Mouse (Mus musculus) intestine, embryonic 15.5 days (tissue): ENCODE data around the gene Txndc11. TPM values are rescaled to one million over a fixed set of nuclear protein-coding genes. Genes with fewer than 3 reads are reported as not detected.
"Not testable (repeated sequence)": the region's sequence is repeated elsewhere in the genome, so short reads cannot be mapped to it uniquely, and the experiment has no call there.

ENCODE experiments used
- ATAC-seq: fragments of 200-750 bp; cut with Nextera tagmentation; 2 replicates; pipeline ENCODE4 v1.8.0; 2017; ENCODE audit warnings: moderate TSS enrichment, moderate library complexity
- H3K27ac ChIP-seq: fragments of 300-500 bp; sonication (generic); 2 replicates; pipeline ENCODE4 v1.5.1; 2015; ENCODE audit warnings: mild to moderate bottlenecking, inconsistent platforms
- H3K27me3 ChIP-seq: fragments of 300-500 bp; sonication (generic); replicated peaks from 2 replicates; pipeline ENCODE4 v1.6.1; 2015; ENCODE audit warnings: inconsistent platforms
- H3K36me3 ChIP-seq: fragments of 300-500 bp; sonication (generic); 2 replicates; pipeline ENCODE4 v1.6.1; 2015; ENCODE audit warnings: inconsistent platforms
- H3K4me1 ChIP-seq: fragments of 300-500 bp; sonication (generic); replicated peaks from 2 replicates; pipeline ENCODE4 v1.6.1; 2015; ENCODE audit warnings: inconsistent platforms
- H3K4me2 ChIP-seq: fragments of 300-500 bp; sonication (generic); replicated peaks from 2 replicates; pipeline ENCODE4 v1.6.1; 2015; ENCODE audit warnings: mild to moderate bottlenecking, inconsistent platforms
- H3K4me3 ChIP-seq: fragments of 300-500 bp; sonication (generic); replicated peaks from 2 replicates; pipeline ENCODE4 v1.5.1; 2015; ENCODE audit warnings: inconsistent platforms
- H3K9ac ChIP-seq: fragments of 300-500 bp; sonication (generic); 2 replicates; pipeline ENCODE4 v1.6.1; 2015; ENCODE audit warnings: inconsistent platforms
- H3K9me3 ChIP-seq: fragments of 300-500 bp; sonication (generic); 2 replicates; pipeline ENCODE4 v1.6.1; 2016; ENCODE audit warnings: inconsistent platforms
- WGBS: fragments of 180-500 bp; shearing (Covaris S2); methylation state at CpG from one replicate; pipeline ENCODE4 v1.1.7; 2015; 5-methylcytosine and 5-hydroxymethylcytosine counted together
- polyA plus RNA-seq: library from polyadenylated mRNA; unstranded; fragments of >200 nt; fragmentation: Nextera tagmentation; extraction: Ambion mirVana; gene quantifications from 2 replicates; pipeline ENCODE4 v1.2.1, GENCODE M21; 2015

The Txndc11 gene
- polyA plus RNA-seq: 37.7 and 37.8 TPM in 2 replicates

DNA sequence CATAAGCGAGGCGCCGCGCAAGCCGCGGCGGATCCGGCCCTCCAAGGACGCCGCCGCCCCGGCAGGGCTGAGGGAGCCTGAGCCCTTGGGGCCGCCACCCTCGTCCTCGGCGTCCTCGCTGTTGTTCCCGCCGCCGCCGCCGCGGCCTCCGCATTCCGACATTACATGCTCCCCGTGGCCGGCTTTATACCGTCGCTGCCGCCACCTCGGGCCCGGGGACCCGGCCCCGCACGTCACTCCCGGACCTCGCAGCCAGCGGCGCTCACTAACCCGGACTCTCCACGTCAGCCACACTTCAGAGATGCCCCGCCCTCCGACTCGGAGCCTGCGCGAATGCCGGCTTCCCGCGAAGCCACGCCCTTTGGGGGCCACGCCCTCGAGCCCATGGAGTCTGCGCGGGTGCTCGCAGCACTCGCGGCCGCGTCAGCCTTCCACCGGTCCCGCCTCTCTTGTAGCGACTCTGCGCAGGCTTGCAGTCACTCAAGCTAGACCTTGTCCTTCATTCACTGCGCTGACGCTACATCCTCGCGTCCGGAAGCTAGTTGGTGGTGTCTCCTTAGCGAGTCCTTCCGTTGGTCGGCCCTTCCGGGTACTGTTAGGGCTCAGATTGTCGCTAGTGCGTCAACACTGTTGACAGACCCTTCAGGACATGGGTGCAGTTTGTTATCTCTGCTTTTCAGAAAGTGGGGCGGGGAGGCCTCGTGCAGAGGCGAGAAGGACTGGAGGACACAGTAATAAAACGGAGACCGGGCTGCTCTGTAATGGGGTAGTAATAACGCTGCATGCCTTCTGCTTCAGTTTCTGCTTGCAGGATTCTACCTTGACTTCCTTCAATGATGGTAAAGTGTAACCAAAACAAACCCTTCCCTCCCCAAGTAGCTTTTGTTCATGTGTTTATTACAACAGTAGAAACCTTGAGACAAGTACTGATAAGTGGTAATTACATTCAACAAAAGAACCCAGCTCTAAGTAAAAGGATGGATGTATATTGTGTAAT is at the start of gene Txndc11:
Gene Txndc11 (minus strand): TSS at position 303 of the 997 bp plus-strand sequence.
- H3K4me2 ChIP-seq: peak within 1 kb of the TSS; percentile 72
- peaks cover 11% of the 10 kb centered on the region for H3K4me1 ChIP-seq
- WGBS: under 1% methylated on average over 68 of the region's 80 CpGs
- H3K9ac ChIP-seq: peak within 1 kb of the TSS; percentile 98
- no peaks in the 10 kb centered on the region for H3K9me3 ChIP-seq
- peak within 1 kb of the TSS; percentile 97 for H3K4me3 ChIP-seq
- ATAC-seq: peak; percentile 99
- H3K27me3 ChIP-seq: no peaks in the 10 kb centered on the region
- peak within 1 kb of the TSS; percentile 90 for H3K27ac ChIP-seq
- peaks cover 18% of the 10 kb centered on the region; the same call in 1 of the 2 replicates for H3K36me3 ChIP-seq

DNA sequence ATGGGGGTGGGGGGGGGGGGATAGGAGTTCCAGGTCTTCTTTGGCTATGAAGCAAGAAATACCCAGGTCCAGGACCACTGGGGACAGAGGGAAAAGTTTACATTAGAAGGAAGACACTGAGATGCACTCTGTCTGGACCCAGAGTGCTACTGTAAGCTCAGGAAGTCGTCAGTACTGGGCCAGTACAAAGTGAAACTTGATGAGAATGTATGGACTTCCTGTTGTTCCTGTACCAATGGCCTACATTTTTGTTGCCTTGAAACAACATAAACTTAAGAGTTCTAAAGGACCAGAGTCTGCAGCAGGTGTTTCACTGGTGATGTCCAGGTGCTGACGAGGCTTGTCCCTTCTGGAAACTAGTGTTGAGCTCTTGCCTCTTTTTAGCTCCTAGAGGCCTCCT is 43.0 kb upstream of the Txndc11 start:
- WGBS: 59% methylated on average over 2 of the region's 2 CpGs
- Histone ChIP-seq H3K27me3 (no peaks in the 10 kb centered on the region), H3K27ac (no peak overlapping the region), H3K4me3 (no peak overlapping the region), H3K9ac (no peak overlapping the region), H3K9me3 (no peaks in the 10 kb centered on the region), H3K4me1 (peaks cover 18% of the 10 kb centered on the region; the same call in 1 of the 2 replicates), H3K36me3 (no peaks in the 10 kb centered on the region), H3K4me2 (peak overlapping the region; percentile 76; the same call in 1 of the 2 replicates)
- ATAC-seq: no peak

DNA sequence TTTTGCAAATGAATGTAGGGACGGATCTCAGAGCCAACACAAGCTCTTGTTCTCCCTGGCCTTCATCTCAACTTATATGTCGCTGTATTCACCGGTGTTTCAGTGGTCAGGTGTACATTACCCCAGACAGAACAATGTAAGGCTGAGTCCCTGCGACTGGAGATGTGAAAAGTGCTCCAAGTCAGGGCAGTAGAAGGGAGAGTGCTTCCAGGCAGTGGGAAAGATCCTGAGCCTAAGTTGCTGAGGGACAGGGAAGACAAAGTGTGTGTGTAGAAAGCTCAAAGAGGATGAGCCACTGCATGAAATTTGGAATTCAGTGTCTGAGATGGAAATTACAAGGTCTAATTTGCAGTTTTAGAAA is 42.4 kb upstream of the Txndc11 start:
- ATAC-seq: no peak
- no peaks in the 10 kb centered on the region for H3K27me3 ChIP-seq
- peak overlapping the region; percentile 86 for H3K9ac ChIP-seq
- H3K4me3 ChIP-seq: peak overlapping the region; percentile 95
- H3K4me2 ChIP-seq: peak overlapping the region; percentile 76
- no peaks in the 10 kb centered on the region for H3K36me3 ChIP-seq
- H3K27ac ChIP-seq: peak overlapping the region; percentile 92; the same call in 1 of the 2 replicates
- H3K4me1 ChIP-seq: peaks cover 18% of the 10 kb centered on the region; the same call in 1 of the 2 replicates
- 4% methylated on average over 4 of the region's 4 CpGs for WGBS
- no peaks in the 10 kb centered on the region for H3K9me3 ChIP-seq

DNA sequence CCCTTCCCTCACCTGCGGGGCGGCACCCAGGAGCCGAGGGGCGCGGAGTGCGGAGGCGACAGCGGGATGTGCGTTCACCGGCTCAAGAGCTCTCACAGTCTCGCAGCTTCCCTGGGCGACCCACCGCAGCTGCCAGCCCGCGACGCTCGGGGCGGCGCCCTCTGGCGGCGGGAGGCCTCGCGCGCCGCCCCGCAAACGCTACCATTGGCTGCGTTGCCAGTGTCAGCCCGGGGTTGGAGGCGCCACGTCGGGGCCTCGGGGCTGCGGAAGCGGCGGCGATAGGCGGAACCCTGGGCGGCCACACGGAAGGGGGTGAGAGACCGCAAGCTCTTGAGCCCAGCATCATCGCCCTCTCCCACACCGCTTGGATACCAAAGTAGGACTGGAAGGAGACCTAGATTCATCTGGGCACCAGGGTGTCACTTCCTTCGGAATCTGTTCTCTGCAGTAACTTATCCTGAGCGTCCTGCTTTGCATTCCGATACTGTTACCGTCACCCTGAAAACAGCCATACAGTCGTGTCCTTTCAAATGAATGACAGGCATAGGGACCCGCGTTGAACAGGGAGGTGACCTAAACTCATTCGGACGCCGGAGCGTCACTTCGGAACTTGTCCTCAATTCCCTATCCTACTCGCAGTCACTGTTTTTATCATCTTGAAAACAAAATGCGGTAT is 41.9 kb upstream of the Txndc11 start, which contains the start of gene Zc3h7a:
Gene Zc3h7a (minus strand): TSS at position 186 of the 676 bp plus-strand sequence.
- under 1% methylated on average over 57 of the region's 57 CpGs for WGBS
- no peaks in the 10 kb centered on the region for H3K36me3 ChIP-seq
- ATAC-seq: peak; percentile 94

DNA sequence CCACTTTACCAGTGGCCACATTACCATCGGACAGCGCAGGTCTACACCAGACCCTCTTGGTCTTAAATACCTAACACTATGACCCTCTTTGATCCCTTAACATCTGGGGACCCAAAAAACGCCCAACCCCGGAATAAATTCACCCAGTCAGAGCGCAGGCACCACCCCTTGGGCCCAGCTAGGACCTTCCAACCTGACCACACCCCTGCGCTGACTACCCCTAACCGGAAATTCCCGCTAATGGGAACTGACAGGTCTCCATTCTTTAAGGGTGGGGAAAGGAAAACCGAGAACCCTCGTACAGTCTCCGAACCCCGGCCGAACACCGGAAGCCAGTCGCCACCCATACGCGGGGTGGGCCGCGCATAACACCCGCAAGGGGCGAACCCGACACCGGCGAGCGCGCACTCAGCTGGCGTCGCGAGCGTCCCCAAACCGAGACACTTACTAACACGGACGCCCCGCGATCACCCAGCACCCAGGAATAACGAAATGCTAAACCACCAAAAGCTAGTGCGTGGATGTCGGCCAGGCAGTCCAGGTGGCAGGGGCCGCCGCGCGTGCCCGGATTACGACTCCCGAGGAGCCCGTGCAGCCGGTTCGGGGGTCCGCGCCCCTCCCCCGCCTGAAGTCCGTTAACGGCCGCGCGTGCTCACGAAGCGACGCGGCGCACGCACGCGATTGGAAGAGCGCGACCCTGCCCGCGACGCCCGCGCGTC is 41.2 kb upstream of the Txndc11 start:
- Histone ChIP-seq H3K4me1 (peaks cover 18% of the 10 kb centered on the region; the same call in 1 of the 2 replicates), H3K27ac (peak overlapping the region; percentile 92), H3K27me3 (no peaks in the 10 kb centered on the region), H3K9ac (peak overlapping the region; percentile 86), H3K4me3 (peak overlapping the region; percentile 95), H3K9me3 (no peaks in the 10 kb centered on the region), H3K4me2 (peak overlapping the region; percentile 76), H3K36me3 (no peaks in the 10 kb centered on the region)
- under 1% methylated on average over 72 of the region's 72 CpGs for WGBS
- ATAC-seq: peak; percentile 76

More for the DNA sequence above, 41.9 kb upstream of the Txndc11 start, which contains the start of gene Zc3h7a:
- Histone ChIP-seq H3K4me1 (peaks cover 18% of the 10 kb centered on the region; the same call in 1 of the 2 replicates), H3K27ac (peak within 1 kb of the TSS; percentile 92), H3K27me3 (no peaks in the 10 kb centered on the region), H3K9me3 (no peaks in the 10 kb centered on the region), H3K4me2 (peak within 1 kb of the TSS; percentile 76), H3K4me3 (peak within 1 kb of the TSS; percentile 95), H3K9ac (peak within 1 kb of the TSS; percentile 86)

DNA sequence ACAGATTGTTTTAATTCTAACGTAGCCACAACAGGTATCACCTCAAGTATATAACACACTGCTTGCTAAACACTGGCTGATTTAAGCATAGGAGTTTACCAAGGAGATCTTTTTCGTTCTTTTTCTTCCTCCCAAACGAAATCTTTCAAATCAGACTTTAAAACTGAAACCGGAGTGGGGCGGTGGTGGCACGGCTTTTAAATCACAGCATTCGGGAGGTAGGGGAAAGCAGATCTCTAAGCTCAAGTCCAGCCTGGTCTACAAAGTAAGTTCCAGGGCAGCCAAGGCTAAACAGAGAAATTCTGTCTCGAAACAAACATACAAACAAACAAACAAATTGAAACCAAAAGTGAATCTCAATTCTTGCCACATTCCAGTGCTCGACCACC is 40.6 kb upstream of the Txndc11 start:
- peak overlapping the region; percentile 92 for H3K27ac ChIP-seq
- WGBS: 7% methylated on average over 9 of the region's 9 CpGs
- H3K4me2 ChIP-seq: peak overlapping the region; percentile 76
- no peaks in the 10 kb centered on the region for H3K9me3 ChIP-seq
- H3K27me3 ChIP-seq: no peaks in the 10 kb centered on the region
- H3K9ac ChIP-seq: peak overlapping the region; percentile 86
- no peaks in the 10 kb centered on the region for H3K36me3 ChIP-seq
- no peak for ATAC-seq
- peak overlapping the region; percentile 95 for H3K4me3 ChIP-seq
- peaks cover 18% of the 10 kb centered on the region; the same call in 1 of the 2 replicates for H3K4me1 ChIP-seq

DNA sequence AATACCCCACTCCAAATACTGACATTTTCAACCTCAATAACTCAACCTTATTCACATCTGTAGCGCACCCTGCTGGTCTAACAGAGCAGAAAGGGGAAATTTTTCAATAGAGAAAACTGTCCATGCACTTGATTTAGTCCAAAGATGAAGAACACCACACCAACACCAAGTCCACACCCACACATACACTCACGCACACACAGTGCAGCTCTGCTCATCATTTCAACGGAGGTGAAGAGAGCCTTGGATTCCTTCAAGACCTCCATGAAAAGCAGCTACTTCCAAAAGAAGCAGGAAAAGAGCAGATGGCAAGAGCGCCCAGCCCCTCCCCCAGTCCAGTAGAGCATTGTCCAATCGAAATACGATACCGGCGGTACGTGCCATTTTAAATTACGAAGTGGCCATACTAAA is 40.2 kb upstream of the Txndc11 start:
- Histone ChIP-seq H3K36me3 (no peaks in the 10 kb centered on the region), H3K9me3 (no peaks in the 10 kb centered on the region), H3K4me3 (peak overlapping the region; percentile 95), H3K9ac (peak overlapping the region; percentile 86; the same call in 1 of the 2 replicates), H3K27me3 (no peaks in the 10 kb centered on the region), H3K4me2 (peak overlapping the region; percentile 76), H3K4me1 (peaks cover 18% of the 10 kb centered on the region; the same call in 1 of the 2 replicates), H3K27ac (no peak overlapping the region)
- ATAC-seq: no peak
- 10% methylated on average over 10 of the region's 10 CpGs for WGBS

DNA sequence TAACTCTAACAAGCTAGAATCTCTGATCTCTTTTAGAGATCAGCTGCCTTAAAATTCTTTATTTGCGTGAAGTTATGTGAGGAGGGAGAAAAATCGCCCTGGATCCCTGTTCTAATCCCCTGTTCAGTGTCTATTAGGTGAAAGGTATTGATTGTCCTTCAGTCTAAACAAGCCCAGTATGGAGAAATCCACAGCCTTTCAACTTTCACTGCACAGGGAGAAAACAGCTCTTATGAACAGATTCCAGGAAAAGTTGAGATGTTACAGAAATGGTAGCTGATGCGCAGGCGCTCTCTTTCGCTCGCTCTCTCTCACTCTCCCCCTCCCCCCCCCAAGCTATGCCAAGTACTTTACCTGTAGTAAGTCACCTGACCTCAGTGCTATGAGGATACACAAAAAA is 37.2 kb upstream of the Txndc11 start:
- Histone ChIP-seq H3K27ac (no peak overlapping the region), H3K36me3 (no peaks in the 10 kb centered on the region)
- 83% methylated on average over 6 of the region's 6 CpGs for WGBS

DNA sequence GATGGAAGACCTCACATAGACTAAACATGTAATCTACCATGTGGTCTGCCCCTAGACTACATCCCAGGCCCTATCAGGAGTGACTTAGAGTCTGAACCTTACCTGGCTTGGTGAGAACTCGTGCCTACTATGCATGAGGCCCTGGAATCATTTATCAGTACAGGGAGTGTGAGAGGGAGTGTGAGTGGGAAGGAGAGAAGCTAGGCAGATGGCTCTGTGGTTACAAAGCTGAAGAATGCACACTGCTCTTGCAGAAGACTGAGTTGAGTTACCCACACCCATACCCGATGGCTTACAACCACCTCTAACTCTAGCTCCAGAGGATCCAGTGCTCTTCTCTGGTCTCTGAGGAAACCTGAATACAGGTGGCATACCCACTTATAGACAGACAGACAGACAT is 32.0 kb upstream of the Txndc11 start:
- Histone ChIP-seq H3K9ac (no peak overlapping the region), H3K4me1 (no peaks in the 10 kb centered on the region), H3K4me3 (no peak overlapping the region), H3K27me3 (no peaks in the 10 kb centered on the region), H3K36me3 (peaks cover 5% of the 10 kb centered on the region; the same call in 1 of the 2 replicates), H3K9me3 (no peaks in the 10 kb centered on the region), H3K4me2 (no peak overlapping the region), H3K27ac (no peak overlapping the region)
- ATAC-seq: no peak
- WGBS: 76% methylated on average over 2 of the region's 2 CpGs

More for the DNA sequence above, 37.2 kb upstream of the Txndc11 start:
- Histone ChIP-seq H3K4me1 (peaks cover 14% of the 10 kb centered on the region; the same call in 1 of the 2 replicates), H3K4me3 (no peak overlapping the region), H3K27me3 (no peaks in the 10 kb centered on the region), H3K9me3 (no peaks in the 10 kb centered on the region), H3K4me2 (no peak overlapping the region), H3K9ac (no peak overlapping the region)
- no peak for ATAC-seq

DNA sequence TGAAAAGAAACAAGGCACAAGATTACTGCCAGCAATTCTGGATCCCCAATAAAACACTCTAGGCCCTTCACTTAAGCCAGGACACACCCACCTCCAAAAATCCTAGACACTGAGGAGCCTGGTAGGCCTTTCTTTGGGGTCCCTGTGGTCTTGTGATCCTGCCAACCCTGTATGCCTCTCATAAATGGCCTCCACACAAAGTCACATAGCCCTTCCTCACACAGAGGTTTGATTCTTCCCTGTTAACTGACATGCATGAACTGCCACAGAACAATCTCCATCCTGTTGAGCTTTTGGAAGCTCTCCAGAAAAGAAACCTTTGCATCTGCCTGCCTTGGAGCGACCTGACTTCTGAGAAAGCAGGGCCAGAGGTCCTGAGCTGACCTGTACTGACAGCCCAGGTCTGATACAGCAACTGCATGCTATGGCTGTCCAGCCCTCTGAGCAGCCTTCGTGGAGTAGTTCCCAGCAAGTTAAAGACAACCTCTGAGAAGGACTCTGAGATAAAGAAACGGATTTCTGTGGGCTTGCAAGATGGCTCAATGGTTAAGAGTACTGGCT is 30.3 kb upstream of the Txndc11 start:
- Histone ChIP-seq H3K9me3 (no peaks in the 10 kb centered on the region), H3K9ac (no peak overlapping the region), H3K4me3 (no peak overlapping the region), H3K27ac (no peak overlapping the region), H3K4me2 (no peak overlapping the region), H3K27me3 (no peaks in the 10 kb centered on the region), H3K36me3 (peaks cover 5% of the 10 kb centered on the region), H3K4me1 (no peaks in the 10 kb centered on the region)
- WGBS: 81% methylated on average over 3 of the region's 3 CpGs
- no peak for ATAC-seq

DNA sequence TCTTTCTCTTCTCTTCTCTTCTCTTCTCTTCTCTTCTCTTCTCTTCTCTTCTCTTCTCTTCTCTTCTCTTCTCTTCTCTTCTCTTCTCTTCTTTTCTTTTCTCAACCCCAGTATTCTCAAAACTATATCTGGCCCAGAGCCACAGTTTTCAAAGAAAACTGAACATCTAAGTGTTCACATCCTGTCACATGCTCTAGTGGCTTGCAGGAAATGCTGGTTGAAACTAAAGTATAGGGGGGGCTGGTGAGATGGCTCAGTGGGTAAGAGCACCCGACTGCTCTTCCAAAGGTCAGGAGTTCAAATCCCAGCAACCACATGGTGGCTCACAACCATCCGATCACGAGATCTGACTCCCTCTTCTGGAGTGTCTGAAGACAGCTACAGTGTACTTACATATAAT is 23.3 kb upstream of the Txndc11 start:
- H3K4me3 ChIP-seq, H3K4me1 ChIP-seq, ATAC-seq, H3K4me2 ChIP-seq, H3K27ac ChIP-seq, H3K9ac ChIP-seq, H3K9me3 ChIP-seq, H3K27me3 ChIP-seq: not testable (repeated sequence)
- peaks cover 34% of the 10 kb centered on the region for H3K36me3 ChIP-seq
- 69% methylated on average over 3 of the region's 3 CpGs for WGBS
